Mouse (Mus musculus): Measurements from ENCODE around the gene Adam23. TPM values are rescaled to one million over a fixed set of nuclear protein-coding genes. Genes with fewer than 3 reads are reported as not detected.

The Adam23 gene
- polyA plus RNA-seq, 1 experiment from 2014 or later: 2.0 TPM

Other genes starting within 250 kb of the Adam23 start
- gene Gpr1, start 231.3 kb upstream of the Adam23 start, polyA plus RNA-seq (2015; fragmentation: Nextera tagmentation; extraction: Ambion mirVana): 0.11 and 0.26 TPM in 2 replicates
- gene Zdbf2, start 172.6 kb upstream of the Adam23 start, polyA plus RNA-seq (2015; fragmentation: Nextera tagmentation; extraction: Ambion mirVana): 3.9 and 5.6 TPM in 2 replicates
- gene Gm39653, start 170.1 kb downstream of the Adam23 start, polyA plus RNA-seq (2015; fragmentation: Nextera tagmentation; extraction: Ambion mirVana): not detected in 2 replicates
- not detected in 2 replicates for gene Dytn, start 241.0 kb downstream of the Adam23 start, polyA plus RNA-seq (2015; fragmentation: Nextera tagmentation; extraction: Ambion mirVana)